ENCODE assay signal across 9 mouse cellular contexts in genomic region chr9:41072786-41073185, GRCm38 (mm10).
DNase-seq lines count a peak whose midpoint lies in the region; ATAC-seq and TF ChIP-seq lines count a peak whose summit lies in the region.
"Had no signal": no experiment of that assay in that cellular context is flagged by ENCODE, and none has a peak within 500 bp of the region (broad histone marks: within the 10 kb centered on the region; RNA-seq: fewer than 3 reads in every experiment).

No protein-coding gene starts in this region.

- no peaks in the 10 kb centered on the region for H3K9me3 ChIP-seq in forebrain, embryonic 10.5 days
- no peaks in the 10 kb centered on the region for H3K9me3 ChIP-seq in forebrain, embryonic 13.5 days (replicated peaks)
- no peaks in the 10 kb centered on the region for H3K9me3 ChIP-seq in stomach, embryonic 15.5 days
- H3K9me3 ChIP-seq in stomach, postnatal 0 days (ENCODE audit: control insufficient read depth, low read length): no peaks in the 10 kb centered on the region

- no peak for ATAC-seq in forebrain, embryonic 13.5 days
- peak; percentile 57; the same call in 1 of the 2 replicates for ATAC-seq in stomach, embryonic 15.5 days (ENCODE audit: insufficient read depth, low FRiP score, low read depth)
- ATAC-seq in stomach, postnatal 0 days (ENCODE audit: low FRiP score, low TSS enrichment): no peak
- ATAC-seq in monocyte, adult 5-6 weeks (replicated peaks; ENCODE audit: insufficient number of reproducible peaks, low FRiP score, low TSS enrichment, poor library complexity, severe bottlenecking): peak; percentile 36; the same call in 1 of the 2 replicates

- no peak overlapping the region for H3K4me2 ChIP-seq in forebrain, embryonic 13.5 days
- H3K4me2 ChIP-seq in stomach, embryonic 15.5 days: no peak overlapping the region
- H3K4me2 ChIP-seq in stomach, postnatal 0 days (replicated peaks; ENCODE audit: low read depth): no peak overlapping the region

- no peaks in the 10 kb centered on the region for H3K36me3 ChIP-seq in forebrain, embryonic 10.5 days (replicated peaks)
- no peaks in the 10 kb centered on the region for H3K36me3 ChIP-seq in forebrain, embryonic 13.5 days (ENCODE audit: poor library complexity, severe bottlenecking)
- H3K36me3 ChIP-seq in stomach, embryonic 15.5 days: no peaks in the 10 kb centered on the region
- H3K36me3 ChIP-seq in stomach, postnatal 0 days (ENCODE audit: control insufficient read depth, insufficient read depth, low read length): no peaks in the 10 kb centered on the region

- peak overlapping the region; percentile 56; the same call in 1 of the 2 replicates for H3K27ac ChIP-seq in forebrain, embryonic 10.5 days
- H3K27ac ChIP-seq in forebrain, embryonic 13.5 days: no peak overlapping the region
- H3K27ac ChIP-seq in stomach, embryonic 15.5 days: no peak overlapping the region
- no peak overlapping the region for H3K27ac ChIP-seq in stomach, postnatal 0 days (replicated peaks)
- H3K27ac ChIP-seq: gastrocnemius, adult 2 months had no signal

- peaks cover 21% of the 10 kb centered on the region for H3K4me1 ChIP-seq in forebrain, embryonic 10.5 days
- H3K4me1 ChIP-seq in forebrain, embryonic 13.5 days: peaks cover 24% of the 10 kb centered on the region
- no peaks in the 10 kb centered on the region; the same call in 1 of the 2 replicates for H3K4me1 ChIP-seq in stomach, embryonic 15.5 days
- H3K4me1 ChIP-seq in stomach, postnatal 0 days (replicated peaks; ENCODE audit: control insufficient read depth, insufficient read depth): no peaks in the 10 kb centered on the region

- H3K27me3 ChIP-seq in forebrain, embryonic 10.5 days (ENCODE audit: poor library complexity, severe bottlenecking): no peaks in the 10 kb centered on the region
- H3K27me3 ChIP-seq in forebrain, embryonic 13.5 days: no peaks in the 10 kb centered on the region
- H3K27me3 ChIP-seq in stomach, embryonic 15.5 days (replicated peaks): no peaks in the 10 kb centered on the region
- H3K27me3 ChIP-seq in stomach, postnatal 0 days (ENCODE audit: control insufficient read depth, insufficient read depth, low read length): no peaks in the 10 kb centered on the region

- H3K4me3 ChIP-seq in forebrain, embryonic 10.5 days: no peak overlapping the region
- no peak overlapping the region for H3K4me3 ChIP-seq in forebrain, embryonic 13.5 days
- H3K4me3 ChIP-seq in stomach, embryonic 15.5 days (replicated peaks): no peak overlapping the region
- H3K4me3 ChIP-seq in stomach, postnatal 0 days (ENCODE audit: low read depth, low read length): no peak overlapping the region
- H3K4me3 ChIP-seq: gastrocnemius, adult 2 months had no signal

- no peak for DNase-seq in forebrain, embryonic 10.5 days (ENCODE audit: extremely low spot score, low spot score)
- DNase-seq in stomach, postnatal 0 days (ENCODE audit: low spot score): no peak
- peak; percentile 43 for DNase-seq in thymus, postnatal 4 days
- DNase-seq in layer of hippocampus, postnatal 10 days (ENCODE audit: low spot score in 2 of 2): no peak
- DNase-seq in layer of hippocampus, adult 9-11 months: no peak
- DNase-seq: gastrocnemius, adult 2 months had no signal

- 79% methylated on average over 6 of the region's 6 CpGs for WGBS in forebrain, embryonic 10.5 days
- 80% methylated on average over 6 of the region's 6 CpGs for WGBS in forebrain, embryonic 13.5 days
- 58% methylated on average over 6 of the region's 6 CpGs for WGBS in stomach, embryonic 15.5 days
- 76% methylated on average over 6 of the region's 6 CpGs for WGBS in stomach, postnatal 0 days

- no peak overlapping the region for H3K9ac ChIP-seq in forebrain, embryonic 13.5 days
- H3K9ac ChIP-seq in stomach, embryonic 15.5 days: no peak overlapping the region
- H3K9ac ChIP-seq in stomach, postnatal 0 days (ENCODE audit: low read length): no peak overlapping the region

- TF ChIP-seq EP300 in stomach, postnatal 0 days (optimal IDR thresholded peaks at IDR 0.05): no peak

- no peak for TF ChIP-seq CTCF in stomach, postnatal 0 days (IDR thresholded peaks at IDR 0.05; ENCODE audit: low read depth)

Comparison
In these comparisons a context has a peak if more than half of its experiments do, and no peak if none do; other contexts are left out.
1. ATAC-seq: peak in stomach, embryonic 15.5 days (single experiment) and monocyte, adult 5-6 weeks (single experiment); none in forebrain, embryonic 13.5 days (single experiment) and stomach, postnatal 0 days (single experiment).